Mouse (Mus musculus): ENCODE data around the gene Sh3kbp1. TPM values are rescaled to one million over a fixed set of nuclear protein-coding genes. Genes with fewer than 3 reads are reported as not detected.
A peak's percentile ranks its signal among the peaks of the same experiment; 100 is the strongest.

Sh3kbp1 gene
- polyA plus RNA-seq, 1 experiment from 2014 or later = 47.8 TPM

GRCm38 (mm10) chrX:159709296-159709695 lies 82.2 kb downstream of the Sh3kbp1 start:
- Histone ChIP-seq H3K36me3 (ENCODE audit: control insufficient read depth, insufficient read depth, low read length) (no peaks in the 10 kb centered on the region), H3K4me1 (ENCODE audit: control insufficient read depth, insufficient read depth, low read length) (peaks cover 8% of the 10 kb centered on the region; the same call in 1 of the 2 replicates), H3K9ac (ENCODE audit: low read depth, low read length) (no peak overlapping the region), H3K4me3 (ENCODE audit: low read depth, low read length) (no peak overlapping the region), H3K27ac (replicated peaks; ENCODE audit: low read depth, low read length) (no peak overlapping the region), H3K4me2 (ENCODE audit: low read depth, low read length) (peak overlapping the region; percentile 14), H3K27me3 (replicated peaks; ENCODE audit: control insufficient read depth, insufficient read depth, low read length) (peaks cover 21% of the 10 kb centered on the region; the same call in 1 of the 2 replicates), H3K9me3 (ENCODE audit: control insufficient read depth, low read length) (no peaks in the 10 kb centered on the region)
- DNase-seq (ENCODE audit: low spot score) (no peak), ATAC-seq (ENCODE audit: low read depth) (no peak)
- 89% methylated on average over 6 of the region's 6 CpGs for WGBS

GRCm38 (mm10) chrX:159711070-159712029 lies 84.3 kb downstream of the Sh3kbp1 start:
- ATAC-seq (ENCODE audit: low read depth) (no peak), DNase-seq (ENCODE audit: low spot score) (no peak)
- no peak overlapping the region for H3K4me2 ChIP-seq (ENCODE audit: low read depth, low read length)
- H3K9ac ChIP-seq (ENCODE audit: low read depth, low read length) = no peak overlapping the region
- no peak overlapping the region for H3K4me3 ChIP-seq (ENCODE audit: low read depth, low read length)
- H3K9me3 ChIP-seq (ENCODE audit: control insufficient read depth, low read length) = no peaks in the 10 kb centered on the region
- H3K27ac ChIP-seq (replicated peaks; ENCODE audit: low read depth, low read length) = no peak overlapping the region
- H3K27me3 ChIP-seq (replicated peaks; ENCODE audit: control insufficient read depth, insufficient read depth, low read length) = peaks cover 21% of the 10 kb centered on the region; the same call in 1 of the 2 replicates
- no peaks in the 10 kb centered on the region for H3K36me3 ChIP-seq (ENCODE audit: control insufficient read depth, insufficient read depth, low read length)
- WGBS = 78% methylated on average over 13 of the region's 13 CpGs
- peaks cover 8% of the 10 kb centered on the region; the same call in 1 of the 2 replicates for H3K4me1 ChIP-seq (ENCODE audit: control insufficient read depth, insufficient read depth, low read length)

GRCm38 (mm10) chrX:159713191-159713590 lies 86.1 kb downstream of the Sh3kbp1 start:
- Histone ChIP-seq H3K4me1 (ENCODE audit: control insufficient read depth, insufficient read depth, low read length) (peaks cover 8% of the 10 kb centered on the region; the same call in 1 of the 2 replicates), H3K36me3 (ENCODE audit: control insufficient read depth, insufficient read depth, low read length) (no peaks in the 10 kb centered on the region), H3K4me2 (ENCODE audit: low read depth, low read length) (no peak overlapping the region), H3K9me3 (ENCODE audit: control insufficient read depth, low read length) (no peaks in the 10 kb centered on the region), H3K27ac (replicated peaks; ENCODE audit: low read depth, low read length) (no peak overlapping the region), H3K4me3 (ENCODE audit: low read depth, low read length) (no peak overlapping the region), H3K9ac (ENCODE audit: low read depth, low read length) (no peak overlapping the region), H3K27me3 (replicated peaks; ENCODE audit: control insufficient read depth, insufficient read depth, low read length) (peaks cover 24% of the 10 kb centered on the region; the same call in 1 of the 2 replicates)
- ATAC-seq (ENCODE audit: low read depth) = no peak
- 75% methylated on average over 2 of the region's 2 CpGs for WGBS
- DNase-seq (ENCODE audit: low spot score) = no peak

- Histone ChIP-seq H3K4me1 (ENCODE audit: control insufficient read depth, insufficient read depth, low read length) (no peaks in the 10 kb centered on the region), H3K9ac (ENCODE audit: low read depth, low read length) (no peak overlapping the region), H3K27ac (replicated peaks; ENCODE audit: low read depth, low read length) (no peak overlapping the region), H3K36me3 (ENCODE audit: control insufficient read depth, insufficient read depth, low read length) (no peaks in the 10 kb centered on the region), H3K27me3 (replicated peaks; ENCODE audit: control insufficient read depth, insufficient read depth, low read length) (peaks cover 7% of the 10 kb centered on the region; the same call in 1 of the 2 replicates), H3K4me3 (ENCODE audit: low read depth, low read length) (no peak overlapping the region), H3K9me3 (ENCODE audit: control insufficient read depth, low read length) (no peaks in the 10 kb centered on the region), H3K4me2 (ENCODE audit: low read depth, low read length) (no peak overlapping the region)
- ATAC-seq (ENCODE audit: low read depth) (no peak), DNase-seq (ENCODE audit: low spot score) (no peak)
- WGBS = 84% methylated on average over 1 of the region's 1 CpGs
Observed at GRCm38 (mm10) chrX:159721390-159721789, 94.3 kb downstream of the Sh3kbp1 start.

GRCm38 (mm10) chrX:159731421-159731820 lies 104.3 kb downstream of the Sh3kbp1 start:
- ATAC-seq (ENCODE audit: low read depth) (no peak), DNase-seq (ENCODE audit: low spot score) (no peak)
- no peak overlapping the region for H3K9ac ChIP-seq (ENCODE audit: low read depth, low read length)
- peaks cover 7% of the 10 kb centered on the region for H3K27me3 ChIP-seq (replicated peaks; ENCODE audit: control insufficient read depth, insufficient read depth, low read length)
- H3K36me3 ChIP-seq (ENCODE audit: control insufficient read depth, insufficient read depth, low read length) = no peaks in the 10 kb centered on the region
- no peaks in the 10 kb centered on the region for H3K4me1 ChIP-seq (ENCODE audit: control insufficient read depth, insufficient read depth, low read length)
- no peak overlapping the region for H3K4me2 ChIP-seq (ENCODE audit: low read depth, low read length)
- no peak overlapping the region for H3K4me3 ChIP-seq (ENCODE audit: low read depth, low read length)
- H3K9me3 ChIP-seq (ENCODE audit: control insufficient read depth, low read length) = no peaks in the 10 kb centered on the region
- 71% methylated on average over 3 of the region's 3 CpGs for WGBS
- H3K27ac ChIP-seq (replicated peaks; ENCODE audit: low read depth, low read length) = no peak overlapping the region

- WGBS = 74% methylated on average over 3 of the region's 3 CpGs
- no peak overlapping the region for H3K4me3 ChIP-seq (ENCODE audit: low read depth, low read length)
- ATAC-seq (ENCODE audit: low read depth) = no peak
- H3K27ac ChIP-seq (replicated peaks; ENCODE audit: low read depth, low read length) = no peak overlapping the region
- no peaks in the 10 kb centered on the region for H3K9me3 ChIP-seq (ENCODE audit: control insufficient read depth, low read length)
- DNase-seq (ENCODE audit: low spot score) = no peak
- H3K9ac ChIP-seq (ENCODE audit: low read depth, low read length) = no peak overlapping the region
- no peaks in the 10 kb centered on the region for H3K4me1 ChIP-seq (ENCODE audit: control insufficient read depth, insufficient read depth, low read length)
- no peaks in the 10 kb centered on the region for H3K36me3 ChIP-seq (ENCODE audit: control insufficient read depth, insufficient read depth, low read length)
- peaks cover 11% of the 10 kb centered on the region for H3K27me3 ChIP-seq (replicated peaks; ENCODE audit: control insufficient read depth, insufficient read depth, low read length)
- no peak overlapping the region for H3K4me2 ChIP-seq (ENCODE audit: low read depth, low read length)
Observed at GRCm38 (mm10) chrX:159732845-159733244, 105.8 kb downstream of the Sh3kbp1 start.

GRCm38 (mm10) chrX:159733948-159734347 lies 106.9 kb downstream of the Sh3kbp1 start:
- 73% methylated on average over 2 of the region's 2 CpGs for WGBS
- DNase-seq (ENCODE audit: low spot score) = no peak

GRCm38 (mm10) chrX:159735513-159736099 lies 108.5 kb downstream of the Sh3kbp1 start:
- WGBS = 47% methylated on average over 6 of the region's 6 CpGs
- Histone ChIP-seq H3K27ac (replicated peaks; ENCODE audit: low read depth, low read length) (no peak overlapping the region), H3K9me3 (ENCODE audit: control insufficient read depth, low read length) (no peaks in the 10 kb centered on the region), H3K36me3 (ENCODE audit: control insufficient read depth, insufficient read depth, low read length) (no peaks in the 10 kb centered on the region), H3K4me2 (ENCODE audit: low read depth, low read length) (no peak overlapping the region), H3K4me1 (ENCODE audit: control insufficient read depth, insufficient read depth, low read length) (no peaks in the 10 kb centered on the region), H3K27me3 (replicated peaks; ENCODE audit: control insufficient read depth, insufficient read depth, low read length) (peaks cover 16% of the 10 kb centered on the region), H3K4me3 (ENCODE audit: low read depth, low read length) (no peak overlapping the region), H3K9ac (ENCODE audit: low read depth, low read length) (no peak overlapping the region)
- ATAC-seq (ENCODE audit: low read depth) (peak; percentile 79; the same call in 1 of the 2 replicates), DNase-seq (ENCODE audit: low spot score) (peak; percentile 29)

More at GRCm38 (mm10) chrX:159733948-159734347, 106.9 kb downstream of the Sh3kbp1 start:
- Histone ChIP-seq H3K4me2 (ENCODE audit: low read depth, low read length) (no peak overlapping the region), H3K27me3 (replicated peaks; ENCODE audit: control insufficient read depth, insufficient read depth, low read length) (peaks cover 11% of the 10 kb centered on the region), H3K27ac (replicated peaks; ENCODE audit: low read depth, low read length) (no peak overlapping the region), H3K9me3 (ENCODE audit: control insufficient read depth, low read length) (no peaks in the 10 kb centered on the region), H3K4me3 (ENCODE audit: low read depth, low read length) (no peak overlapping the region), H3K9ac (ENCODE audit: low read depth, low read length) (no peak overlapping the region), H3K4me1 (ENCODE audit: control insufficient read depth, insufficient read depth, low read length) (no peaks in the 10 kb centered on the region), H3K36me3 (ENCODE audit: control insufficient read depth, insufficient read depth, low read length) (no peaks in the 10 kb centered on the region)
- ATAC-seq (ENCODE audit: low read depth) = no peak
